Mouse (Mus musculus): ENCODE data around the gene Gm340.
A peak's percentile ranks its signal among the peaks of the same experiment; 100 is the strongest.

The Gm340 gene

DNA sequence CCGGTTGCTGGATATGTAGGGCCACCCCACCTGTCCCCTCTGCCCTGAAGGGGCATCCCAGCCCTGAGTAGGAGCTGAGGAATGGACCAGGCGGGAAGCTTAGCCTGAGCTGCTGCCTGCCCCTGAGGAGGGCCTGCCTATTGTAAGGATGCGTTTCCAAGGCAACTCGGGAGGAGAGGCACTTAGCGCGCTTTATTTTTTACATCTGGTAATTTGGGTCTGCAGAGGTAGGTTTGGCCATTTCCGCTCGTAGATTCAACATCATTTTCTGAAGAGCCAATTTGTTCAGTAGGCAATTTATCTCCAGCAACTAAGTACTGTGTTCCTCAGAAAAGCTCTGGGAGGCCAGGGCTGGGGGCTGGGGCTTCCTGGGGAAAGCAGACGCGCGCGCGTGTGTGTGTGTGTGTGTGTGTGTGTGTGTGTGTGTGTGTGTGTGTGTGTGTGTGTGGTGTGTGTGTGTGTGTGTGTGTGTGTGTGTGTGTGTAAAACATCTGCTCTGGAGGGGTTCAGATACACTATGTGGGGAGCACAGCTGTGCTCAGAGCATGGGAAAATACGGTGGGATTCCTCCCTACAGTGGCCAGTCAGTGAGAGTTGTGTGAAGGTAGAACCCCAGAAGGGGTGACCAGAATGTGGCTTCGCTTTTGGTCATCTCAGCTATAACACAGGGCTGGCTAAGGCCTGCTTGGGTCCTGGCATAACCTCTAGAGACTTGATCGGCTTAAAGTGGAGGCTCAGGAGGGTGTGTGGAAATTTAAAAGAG, 31.3 kb downstream of the Gm340 start:
- no peak for DNase-seq (ENCODE audit: low spot score)

- peak; percentile 18 for DNase-seq (ENCODE audit: low spot score)
Measured at GRCm38 (mm10) chr19:41615606-41616224, 33.5 kb downstream of the Gm340 start.

- no peak for DNase-seq (ENCODE audit: low spot score)
Measured at GRCm38 (mm10) chr19:41616274-41616673, 34.1 kb downstream of the Gm340 start.

GRCm38 (mm10) chr19:41617102-41617501, 34.9 kb downstream of the Gm340 start:
- DNase-seq (ENCODE audit: low spot score), result no peak

- no peak for DNase-seq (ENCODE audit: low spot score)
Measured at GRCm38 (mm10) chr19:41618153-41618657, 36.0 kb downstream of the Gm340 start.

DNA sequence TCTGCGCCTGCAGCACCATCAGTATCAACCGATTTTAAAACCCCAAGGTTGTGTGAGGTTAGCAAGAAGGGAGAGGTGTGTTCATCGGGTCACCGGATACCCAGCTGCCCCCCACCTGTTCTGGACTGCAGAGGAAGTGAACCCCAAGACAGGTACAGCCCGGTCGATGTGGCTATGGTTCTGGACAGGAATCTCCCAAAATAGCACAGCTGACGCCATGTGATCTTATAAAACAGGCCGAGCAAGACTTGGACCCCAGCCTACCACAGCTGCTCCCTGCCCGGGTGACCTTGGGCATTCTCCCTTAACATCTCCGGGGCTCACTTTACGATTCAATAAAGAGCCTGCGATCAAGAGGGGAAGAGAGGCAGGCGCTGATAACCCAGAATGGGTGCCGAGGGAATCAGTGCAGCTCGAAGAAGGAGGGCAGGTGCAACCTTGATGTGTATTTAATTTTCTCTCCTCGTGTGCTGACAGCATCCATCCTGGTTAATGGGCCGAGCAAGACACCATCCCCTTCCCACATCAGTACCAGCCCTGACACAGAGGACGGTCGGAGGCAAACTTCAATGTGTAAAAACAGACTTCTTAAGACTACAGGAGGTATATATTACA, 36.7 kb downstream of the Gm340 start:
- DNase-seq (ENCODE audit: low spot score), result no peak

GRCm38 (mm10) chr19:41620366-41621092, 38.4 kb downstream of the Gm340 start:
- DNase-seq (ENCODE audit: low spot score), result no peak

DNA sequence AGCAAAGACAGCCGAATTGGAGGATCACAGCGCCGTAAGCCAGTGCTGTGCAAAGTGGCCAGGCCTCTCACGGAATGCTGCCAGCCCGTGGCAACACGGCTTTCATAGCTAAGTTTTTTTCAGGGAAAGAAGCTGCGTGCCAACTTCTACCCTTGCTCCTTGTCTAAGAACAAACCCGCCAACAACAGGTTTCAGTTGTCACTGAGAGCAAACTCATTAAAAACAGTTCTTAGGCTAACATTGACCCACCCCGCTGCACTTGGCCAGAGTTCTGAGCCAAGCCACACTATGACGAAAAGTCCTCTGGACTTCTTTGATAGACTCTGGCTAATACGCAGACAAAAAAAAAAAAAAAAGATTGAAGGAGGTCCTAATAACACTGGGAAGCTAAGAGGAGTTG, 46.8 kb downstream of the Gm340 start:
- peak; percentile 40 for DNase-seq (ENCODE audit: low spot score)

- DNase-seq (ENCODE audit: low spot score), result peak; percentile 57
Measured at GRCm38 (mm10) chr19:41629532-41629931, 47.4 kb downstream of the Gm340 start.

GRCm38 (mm10) chr19:41634099-41634498, 51.9 kb downstream of the Gm340 start:
- no peak for DNase-seq (ENCODE audit: low spot score)

GRCm38 (mm10) chr19:41634999-41635398, 52.8 kb downstream of the Gm340 start:
- no peak for DNase-seq (ENCODE audit: low spot score)
